Mouse (Mus musculus) lung, postnatal 0 days (tissue): ENCODE measurements around the gene Tmem233. TPM values are rescaled to one million over a fixed set of nuclear protein-coding genes. Genes with fewer than 3 reads are reported as not detected.

Source experiments
- ATAC-seq: fragments of 200-750 bp; cut with Nextera tagmentation; 2 replicates; pipeline ENCODE4 v1.8.0; 2017; ENCODE audit warnings: moderate library complexity
- DNase-seq: peaks from one replicate; pipeline ENCODE4 v3.0.0-alpha.2; 2016; ENCODE audit warnings: low spot score
- H3K27ac ChIP-seq: fragments of 300-500 bp; sonication (generic); 2 replicates; pipeline ENCODE4 v1.5.1; 2014; ENCODE audit warnings: antibody characterized with exemption, mild to moderate bottlenecking, low read length, mixed read lengths
- H3K27me3 ChIP-seq: fragments of 300-500 bp; sonication (generic); replicated peaks from 2 replicates; pipeline ENCODE4 v1.6.1; 2014; ENCODE audit warnings: low read length, mixed read lengths; ENCODE audit not compliant: insufficient read depth
- H3K36me3 ChIP-seq: fragments of 300-500 bp; sonication (generic); 2 replicates; pipeline ENCODE4 v1.6.1; 2014; ENCODE audit warnings: low read length, mixed read lengths; ENCODE audit not compliant: insufficient read depth
- H3K4me1 ChIP-seq: fragments of 300-500 bp; sonication (generic); 2 replicates; pipeline ENCODE4 v1.6.1; 2014; ENCODE audit warnings: antibody characterized with exemption, low read depth, low read length, mixed read lengths; ENCODE audit not compliant: insufficient read depth
- H3K4me2 ChIP-seq: fragments of 300-500 bp; sonication (generic); replicated peaks from 2 replicates; pipeline ENCODE4 v1.6.1; 2014; ENCODE audit warnings: low read depth, mild to moderate bottlenecking, low read length, moderate library complexity, mixed read lengths
- H3K4me3 ChIP-seq: fragments of 300-500 bp; sonication (generic); 2 replicates; pipeline ENCODE4 v1.5.1; 2014; ENCODE audit warnings: low read depth, low read length
- H3K9ac ChIP-seq: fragments of 300-500 bp; sonication (generic); replicated peaks from 2 replicates; pipeline ENCODE4 v1.6.1; 2014; ENCODE audit warnings: low read depth, mild to moderate bottlenecking
- H3K9me3 ChIP-seq: fragments of 300-500 bp; sonication (generic); 2 replicates; pipeline ENCODE4 v1.6.1; 2016; ENCODE audit warnings: low read length, mixed read lengths
- CTCF ChIP-seq: IDR thresholded peaks from 2 replicates; pipeline ENCODE4 v1.5.1; 2016; ENCODE audit warnings: antibody characterized with exemption, mild to moderate bottlenecking
- EP300 ChIP-seq: IDR thresholded peaks from 2 replicates; pipeline ENCODE4 v1.6.1; 2016; ENCODE audit warnings: antibody characterized with exemption, mild to moderate bottlenecking, control low read depth
- WGBS: fragments of 180-500 bp; shearing (Covaris S2); extraction: QIAGEN DNeasy Blood & Tissue Kit; methylation state at CpG from one replicate; pipeline ENCODE4 v1.1.7; 2014; 5-methylcytosine and 5-hydroxymethylcytosine counted together
- polyA plus RNA-seq: library from polyadenylated mRNA; unstranded; fragments of >200 nt; fragmentation: Nextera tagmentation; extraction: Ambion mirVana; gene quantifications from 2 replicates; pipeline ENCODE4 v1.2.1, GENCODE M21; 2015

Gene Tmem233
- polyA plus RNA-seq, 1 experiment from 2014 or later, result 0.18 TPM

DNA sequence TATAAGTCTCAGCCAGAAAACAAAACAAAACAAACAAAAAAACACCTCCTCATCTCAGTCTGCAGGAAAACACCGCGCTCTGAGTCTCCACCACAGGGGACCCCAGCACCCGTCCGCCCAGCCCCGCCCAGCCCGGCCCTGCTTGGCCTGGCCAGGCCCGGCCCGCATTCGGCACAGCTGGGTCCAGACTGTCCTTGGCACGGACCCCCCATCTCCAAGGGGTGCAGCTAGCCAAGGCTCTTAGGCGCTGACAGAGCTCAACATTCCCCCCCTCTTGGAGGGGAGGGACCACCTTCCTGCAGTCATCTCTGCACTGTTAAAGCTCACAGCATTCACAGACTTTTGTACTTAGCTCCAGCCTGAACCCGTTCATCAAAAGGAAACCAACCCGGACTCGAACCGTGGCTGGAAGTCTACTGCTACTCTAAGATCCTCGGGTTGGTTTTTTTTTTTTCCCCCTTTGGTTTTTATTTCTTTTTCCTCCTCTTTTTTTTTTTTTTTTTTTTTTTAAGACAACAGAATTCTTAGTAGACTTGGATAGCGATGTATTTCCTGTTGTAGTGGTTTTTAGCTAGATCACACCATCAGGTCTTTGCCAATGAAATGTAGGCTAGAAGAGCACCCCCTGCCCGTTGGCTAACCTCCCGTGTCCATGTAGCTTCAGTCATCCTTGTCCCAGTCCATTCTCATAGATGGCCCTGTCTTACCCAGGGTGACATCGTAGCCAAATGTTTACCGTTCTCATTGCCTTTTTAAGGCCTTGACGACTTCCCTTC is 76.5 kb downstream of the Tmem233 start:
- ATAC-seq (no peak), DNase-seq (no peak)
- Histone ChIP-seq H3K27me3 (no peaks in the 10 kb centered on the region), H3K4me2 (no peak overlapping the region), H3K27ac (peak overlapping the region; percentile 91), H3K9ac (no peak overlapping the region), H3K36me3 (no peaks in the 10 kb centered on the region), H3K4me3 (no peak overlapping the region), H3K4me1 (peaks cover 3% of the 10 kb centered on the region; the same call in 1 of the 2 replicates), H3K9me3 (no peaks in the 10 kb centered on the region)
- 57% methylated on average over 22 of the region's 22 CpGs for WGBS
- TF ChIP-seq EP300 (no peak), CTCF (no peak)

DNA sequence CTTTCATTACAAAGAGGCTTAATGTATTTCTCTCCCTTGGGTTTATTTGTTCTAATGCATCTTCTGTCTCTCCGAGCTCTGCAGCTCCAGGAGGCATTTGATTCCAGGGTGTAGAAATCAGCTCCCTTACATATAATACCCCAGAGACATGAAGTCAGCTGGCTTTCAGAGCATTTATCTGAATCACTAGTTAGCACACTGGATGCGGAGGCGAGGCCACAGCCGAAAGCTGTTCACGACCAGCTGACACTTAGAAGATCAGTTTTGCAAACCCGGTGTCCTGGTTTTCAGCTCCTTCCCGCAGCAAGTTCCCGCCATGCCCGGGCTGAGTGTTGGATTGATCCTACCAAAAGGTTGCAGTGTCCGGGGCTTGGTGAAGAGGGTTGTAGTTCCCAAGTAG is 78.8 kb downstream of the Tmem233 start:
- no peak overlapping the region for H3K4me3 ChIP-seq
- DNase-seq, result no peak
- H3K9me3 ChIP-seq, result no peaks in the 10 kb centered on the region
- no peak overlapping the region for H3K4me2 ChIP-seq
- TF ChIP-seq EP300, result no peak
- TF ChIP-seq CTCF, result no peak
- H3K9ac ChIP-seq, result no peak overlapping the region
- H3K36me3 ChIP-seq, result no peaks in the 10 kb centered on the region
- 91% methylated on average over 10 of the region's 10 CpGs for WGBS
- H3K27ac ChIP-seq, result no peak overlapping the region
- H3K4me1 ChIP-seq, result no peaks in the 10 kb centered on the region
- no peak for ATAC-seq
- H3K27me3 ChIP-seq, result no peaks in the 10 kb centered on the region

DNA sequence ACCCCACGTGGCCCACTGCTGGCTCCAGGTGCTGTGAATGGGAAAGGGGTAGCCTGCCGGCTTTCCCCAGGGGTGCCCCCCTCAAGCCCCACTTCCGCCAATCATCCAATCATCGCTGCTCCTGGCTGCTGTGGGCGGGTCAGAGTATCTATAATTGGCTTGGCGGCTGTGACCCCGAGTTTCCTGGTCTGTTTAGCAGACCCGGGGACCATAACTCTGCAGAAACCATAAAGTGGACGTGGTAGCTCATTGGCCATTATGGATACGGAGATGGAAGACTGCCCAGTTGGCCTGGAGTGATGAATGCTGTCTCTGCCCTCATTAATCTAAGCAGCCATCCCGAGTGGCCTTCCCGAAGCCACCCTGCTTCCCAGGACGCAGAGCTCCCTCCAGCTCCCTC is 79.2 kb downstream of the Tmem233 start:
- no peak for TF ChIP-seq EP300
- no peak for TF ChIP-seq CTCF
- H3K27ac ChIP-seq, result no peak overlapping the region
- H3K4me1 ChIP-seq, result no peaks in the 10 kb centered on the region
- no peak overlapping the region for H3K9ac ChIP-seq
- no peak overlapping the region for H3K4me2 ChIP-seq
- H3K27me3 ChIP-seq, result no peaks in the 10 kb centered on the region
- H3K4me3 ChIP-seq, result no peak overlapping the region
- DNase-seq (no peak), ATAC-seq (no peak)
- WGBS, result 58% methylated on average over 13 of the region's 13 CpGs
- H3K36me3 ChIP-seq, result no peaks in the 10 kb centered on the region
- H3K9me3 ChIP-seq, result no peaks in the 10 kb centered on the region

DNA sequence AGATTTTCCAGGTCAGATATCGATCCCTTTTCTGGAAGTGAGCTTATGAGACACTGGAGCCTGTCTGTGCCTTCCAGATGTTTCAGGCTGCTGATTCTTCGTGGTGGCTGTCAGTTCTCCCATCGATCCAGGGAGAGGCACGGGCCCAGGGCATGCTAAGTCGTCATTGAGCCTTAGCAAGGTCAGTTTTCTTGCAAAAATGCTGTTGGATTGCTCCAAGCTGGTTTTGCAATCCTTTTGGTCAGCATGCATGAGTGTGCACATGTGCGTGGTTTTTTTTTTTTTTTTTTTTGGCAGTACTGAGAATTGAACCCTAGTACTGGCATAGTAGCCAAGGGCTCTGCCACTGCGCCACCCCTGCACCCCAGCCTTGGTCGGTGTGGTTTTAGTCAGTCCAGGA is 79.9 kb downstream of the Tmem233 start:
- no peak overlapping the region for H3K27ac ChIP-seq
- no peak for ATAC-seq
- H3K4me2 ChIP-seq, result no peak overlapping the region
- H3K27me3 ChIP-seq, result no peaks in the 10 kb centered on the region
- no peak for TF ChIP-seq EP300
- TF ChIP-seq CTCF, result no peak
- 69% methylated on average over 8 of the region's 8 CpGs for WGBS
- no peaks in the 10 kb centered on the region for H3K36me3 ChIP-seq
- H3K4me1 ChIP-seq, result no peaks in the 10 kb centered on the region
- no peak for DNase-seq
- no peaks in the 10 kb centered on the region for H3K9me3 ChIP-seq
- H3K4me3 ChIP-seq, result no peak overlapping the region
- H3K9ac ChIP-seq, result no peak overlapping the region

DNA sequence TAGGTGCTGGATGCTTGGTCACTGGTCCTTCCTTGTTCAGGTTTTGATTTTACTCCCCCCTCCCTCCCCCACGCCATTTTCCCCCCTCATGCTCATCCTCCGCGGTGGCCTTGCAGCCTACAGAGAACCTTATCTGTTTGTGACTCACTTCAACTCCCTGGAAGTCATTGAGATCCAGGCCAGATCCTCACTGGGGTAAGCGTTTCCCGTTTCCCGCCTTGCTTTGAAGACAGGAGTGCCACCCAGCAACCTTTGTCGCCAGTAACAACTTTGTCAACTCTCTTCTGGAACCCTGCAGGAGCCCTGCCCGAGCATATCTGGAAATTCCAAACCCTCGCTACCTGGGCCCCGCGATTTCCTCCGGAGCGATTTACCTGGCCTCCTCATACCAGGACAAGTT is 85.7 kb downstream of the Tmem233 start:
- no peaks in the 10 kb centered on the region for H3K27me3 ChIP-seq
- ATAC-seq (no peak), DNase-seq (no peak)
- H3K36me3 ChIP-seq, result no peaks in the 10 kb centered on the region
- no peak overlapping the region for H3K4me3 ChIP-seq
- H3K27ac ChIP-seq, result no peak overlapping the region
- TF ChIP-seq CTCF (no peak), EP300 (no peak)
- no peaks in the 10 kb centered on the region for H3K4me1 ChIP-seq
- H3K4me2 ChIP-seq, result no peak overlapping the region
- WGBS, result 58% methylated on average over 13 of the region's 13 CpGs
- H3K9me3 ChIP-seq, result no peaks in the 10 kb centered on the region
- no peak overlapping the region for H3K9ac ChIP-seq

DNA sequence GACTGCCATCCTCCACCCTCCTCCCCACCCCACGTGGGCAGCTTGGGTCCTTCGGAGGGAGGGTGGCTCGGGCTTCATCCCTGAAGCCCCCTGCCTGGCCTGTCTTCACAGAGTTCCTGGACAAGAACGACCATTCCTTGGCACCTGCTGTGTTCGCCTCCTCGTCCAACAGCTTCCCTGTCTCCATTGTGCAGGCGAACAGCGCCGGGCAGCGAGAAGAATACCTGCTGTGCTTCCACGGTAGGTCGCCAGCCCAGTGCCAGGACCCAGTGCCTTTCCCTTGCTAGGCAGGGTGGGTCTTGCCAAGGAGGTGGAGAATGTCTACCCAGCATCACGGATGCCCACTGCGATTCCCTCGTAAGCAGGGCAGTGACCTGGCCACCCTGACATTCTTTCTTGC is 88.9 kb downstream of the Tmem233 start:
- H3K9me3 ChIP-seq, result no peaks in the 10 kb centered on the region
- ATAC-seq, result no peak
- TF ChIP-seq EP300 (no peak), CTCF (no peak)
- no peaks in the 10 kb centered on the region for H3K4me1 ChIP-seq
- no peaks in the 10 kb centered on the region for H3K27me3 ChIP-seq
- no peak overlapping the region for H3K27ac ChIP-seq
- no peak overlapping the region for H3K9ac ChIP-seq
- peaks cover 7% of the 10 kb centered on the region; the same call in 1 of the 2 replicates for H3K36me3 ChIP-seq
- 94% methylated on average over 15 of the region's 15 CpGs for WGBS
- DNase-seq, result no peak
- H3K4me3 ChIP-seq, result no peak overlapping the region
- H3K4me2 ChIP-seq, result no peak overlapping the region
